Mouse (Mus musculus) 3134 (cell line): ENCODE measurements around the gene Map2k7.

ENCODE experiments used
- DNase-seq: peaks from one replicate; pipeline ENCODE4 v3.0.0-alpha.2; 2011; ENCODE audit warnings: low spot score; ENCODE audit not compliant: insufficient read length; ENCODE audit errors: extremely low read depth

Gene Map2k7

GRCm38 (mm10) chr8:4238434-4239192, at the start of gene Map2k7, which contains the start of gene Gm49320:
Map2k7 (plus strand) TSS chr8:4238740.
Gm49320 (plus strand) TSS chr8:4238865.
- peak; percentile 98 for DNase-seq

GRCm38 (mm10) chr8:4189031-4189722, 49.4 kb upstream of the Map2k7 start:
- no peak for DNase-seq

- no peak for DNase-seq
Measured at GRCm38 (mm10) chr8:4192305-4192704, 46.2 kb upstream of the Map2k7 start.

GRCm38 (mm10) chr8:4192807-4193587, 45.5 kb upstream of the Map2k7 start:
- DNase-seq: peak; percentile 55

GRCm38 (mm10) chr8:4193588-4193894, 45.0 kb upstream of the Map2k7 start:
- no peak for DNase-seq

- no peak for DNase-seq
Measured at GRCm38 (mm10) chr8:4201321-4201720, 37.2 kb upstream of the Map2k7 start.

GRCm38 (mm10) chr8:4205246-4206123, 33.1 kb upstream of the Map2k7 start:
- no peak for DNase-seq

GRCm38 (mm10) chr8:4206182-4207015, 32.1 kb upstream of the Map2k7 start:
- no peak for DNase-seq

- DNase-seq: no peak
Measured at GRCm38 (mm10) chr8:4207016-4207350, 31.6 kb upstream of the Map2k7 start.

GRCm38 (mm10) chr8:4211097-4211496, 27.4 kb upstream of the Map2k7 start:
- no peak for DNase-seq

GRCm38 (mm10) chr8:4212809-4213209, 25.7 kb upstream of the Map2k7 start:
- DNase-seq: no peak

- peak; percentile 62 for DNase-seq
Measured at GRCm38 (mm10) chr8:4213210-4214005, 25.1 kb upstream of the Map2k7 start.

- peak; percentile 66 for DNase-seq
Measured at GRCm38 (mm10) chr8:4214006-4214980, 24.2 kb upstream of the Map2k7 start.

GRCm38 (mm10) chr8:4216296-4216695, 22.2 kb upstream of the Map2k7 start:
- DNase-seq: no peak

GRCm38 (mm10) chr8:4216791-4217621, 21.5 kb upstream of the Map2k7 start, which contains the start of gene Prr36:
Prr36 (minus strand) TSS chr8:4217459.
- no peak for DNase-seq

- DNase-seq: no peak
Measured at GRCm38 (mm10) chr8:4219617-4220016, 18.9 kb upstream of the Map2k7 start.

- no peak for DNase-seq
Measured at GRCm38 (mm10) chr8:4222059-4222458, 16.5 kb upstream of the Map2k7 start.
